Mouse (Mus musculus) liver, embryonic 15.5 days (tissue): ENCODE data around the gene Adam15. TPM values are rescaled to one million over a fixed set of nuclear protein-coding genes. Genes with fewer than 3 reads are reported as not detected.

ENCODE experiments used
- ATAC-seq: fragments of 200-750 bp; cut with Nextera tagmentation; 2 replicates; pipeline ENCODE4 v1.8.0; 2017; ENCODE audit warnings: moderate number of reproducible peaks, mild to moderate bottlenecking, moderate library complexity; ENCODE audit not compliant: insufficient read depth
- H3K27ac ChIP-seq: fragments of 300-500 bp; sonication (generic); replicated peaks from 2 replicates; pipeline ENCODE4 v1.5.1; 2015; ENCODE audit warnings: mild to moderate bottlenecking, inconsistent platforms
- H3K27me3 ChIP-seq: fragments of 300-500 bp; sonication (generic); 2 replicates; pipeline ENCODE4 v1.6.1; 2015; ENCODE audit warnings: mild to moderate bottlenecking, inconsistent platforms
- H3K36me3 ChIP-seq: fragments of 300-500 bp; sonication (generic); replicated peaks from 2 replicates; pipeline ENCODE4 v1.6.1; 2015; ENCODE audit warnings: moderate library complexity, mild to moderate bottlenecking, inconsistent platforms
- H3K4me1 ChIP-seq: fragments of 300-500 bp; sonication (generic); replicated peaks from 2 replicates; pipeline ENCODE4 v1.6.1; 2015; ENCODE audit warnings: inconsistent platforms
- H3K4me2 ChIP-seq: fragments of 300-500 bp; sonication (generic); 2 replicates; pipeline ENCODE4 v1.6.1; 2015; ENCODE audit warnings: moderate library complexity, mild to moderate bottlenecking, inconsistent platforms
- H3K4me3 ChIP-seq: fragments of 300-500 bp; sonication (generic); replicated peaks from 2 replicates; pipeline ENCODE4 v1.5.1; 2015; ENCODE audit warnings: mild to moderate bottlenecking, inconsistent platforms
- H3K9ac ChIP-seq: fragments of 300-500 bp; sonication (generic); 2 replicates; pipeline ENCODE4 v1.6.1; 2015; ENCODE audit warnings: moderate library complexity, mild to moderate bottlenecking, inconsistent platforms
- H3K9me3 ChIP-seq: fragments of 300-500 bp; sonication (generic); replicated peaks from 2 replicates; pipeline ENCODE4 v1.6.1; 2016; ENCODE audit warnings: inconsistent platforms
- WGBS: fragments of 180-500 bp; shearing (Covaris S2); methylation state at CpG from one replicate; pipeline ENCODE4 v1.1.7; 2015; ENCODE audit warnings: mixed read lengths; ENCODE audit not compliant: insufficient replicate concordance; 5-methylcytosine and 5-hydroxymethylcytosine counted together
- polyA plus RNA-seq: library from polyadenylated mRNA; unstranded; fragments of >200 nt; fragmentation: Nextera tagmentation; extraction: Ambion mirVana; gene quantifications from 2 replicates; pipeline ENCODE4 v1.2.1, GENCODE M21; 2015

The Adam15 gene
- polyA plus RNA-seq, 1 experiment from 2014 or later, result 8.8 TPM

GRCm38 (mm10) chr3:89365486-89366414 lies 16.0 kb upstream of the Adam15 start:
- H3K36me3 ChIP-seq, result no peaks in the 10 kb centered on the region
- H3K9me3 ChIP-seq, result no peaks in the 10 kb centered on the region
- no peaks in the 10 kb centered on the region for H3K4me1 ChIP-seq
- H3K4me2 ChIP-seq, result no peak overlapping the region
- WGBS, result 58% methylated on average over 20 of the region's 20 CpGs
- peaks cover 5% of the 10 kb centered on the region for H3K27me3 ChIP-seq
- ATAC-seq, result no peak
- H3K27ac ChIP-seq, result no peak overlapping the region
- no peak overlapping the region for H3K9ac ChIP-seq
- no peak overlapping the region for H3K4me3 ChIP-seq

DNA sequence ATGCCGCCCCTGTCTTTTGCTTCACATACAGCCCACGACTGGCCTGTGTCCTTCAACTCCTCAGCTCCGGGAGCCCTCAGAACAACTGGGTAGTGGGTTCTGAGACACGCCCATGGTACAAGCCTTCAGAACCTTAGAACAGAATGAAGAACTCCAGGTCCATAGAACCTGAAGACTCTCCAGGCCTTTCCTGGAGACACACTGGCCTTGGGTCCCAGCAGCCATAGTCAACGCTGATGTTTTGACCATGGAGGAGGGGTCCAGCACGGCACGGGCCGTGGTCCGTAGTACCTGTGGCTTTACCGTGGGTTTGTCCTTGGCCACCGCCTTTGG lies 15.3 kb upstream of the Adam15 start, which contains the start of gene Dcst1:
Gene Dcst1, minus strand, starts transcription at position 101 of the 333 bp plus-strand sequence.
- H3K27me3 ChIP-seq, result peaks cover 5% of the 10 kb centered on the region
- no peak within 1 kb of the TSS for H3K4me3 ChIP-seq
- WGBS, result 77% methylated on average over 11 of the region's 11 CpGs
- no peaks in the 10 kb centered on the region for H3K9me3 ChIP-seq
- H3K36me3 ChIP-seq, result no peaks in the 10 kb centered on the region
- no peak for ATAC-seq
- H3K27ac ChIP-seq, result no peak within 1 kb of the TSS
- H3K4me1 ChIP-seq, result no peaks in the 10 kb centered on the region
- no peak within 1 kb of the TSS for H3K9ac ChIP-seq
- no peak within 1 kb of the TSS for H3K4me2 ChIP-seq

DNA sequence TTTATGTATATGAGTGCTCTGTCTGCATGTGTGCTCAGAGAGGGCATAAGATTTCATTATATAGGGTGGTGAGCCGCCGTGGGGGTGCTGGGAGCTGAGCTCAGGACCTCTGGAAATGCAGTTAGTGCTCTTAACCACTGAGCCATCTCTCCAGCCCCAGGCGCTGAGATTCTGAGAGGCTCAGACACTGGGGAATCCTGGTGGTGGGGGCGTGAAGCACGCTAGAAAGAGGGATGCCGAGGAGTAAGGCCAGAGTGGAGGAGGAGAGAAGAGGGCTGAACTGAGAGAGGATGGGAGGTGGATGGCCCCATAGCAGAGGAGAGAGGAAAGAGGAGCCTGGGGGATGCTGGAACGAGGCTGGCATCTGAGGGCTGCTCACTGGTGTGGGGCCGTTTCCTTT lies 14.8 kb upstream of the Adam15 start:
- Histone ChIP-seq H3K4me2 (no peak overlapping the region), H3K27me3 (peaks cover 5% of the 10 kb centered on the region), H3K27ac (no peak overlapping the region), H3K9me3 (no peaks in the 10 kb centered on the region), H3K4me1 (no peaks in the 10 kb centered on the region), H3K9ac (no peak overlapping the region), H3K4me3 (no peak overlapping the region), H3K36me3 (no peaks in the 10 kb centered on the region)
- ATAC-seq, result no peak
- 67% methylated on average over 8 of the region's 8 CpGs for WGBS

- no peaks in the 10 kb centered on the region for H3K36me3 ChIP-seq
- H3K4me1 ChIP-seq, result no peaks in the 10 kb centered on the region
- H3K27me3 ChIP-seq, result peaks cover 2% of the 10 kb centered on the region
- 69% methylated on average over 7 of the region's 7 CpGs for WGBS
- no peak within 1 kb of the TSS for H3K4me2 ChIP-seq
- no peak for ATAC-seq
- no peaks in the 10 kb centered on the region for H3K9me3 ChIP-seq
- H3K4me3 ChIP-seq, result no peak within 1 kb of the TSS
- H3K9ac ChIP-seq, result no peak within 1 kb of the TSS
- H3K27ac ChIP-seq, result no peak within 1 kb of the TSS
Measured at GRCm38 (mm10) chr3:89361675-89362074, 11.9 kb upstream of the Adam15 start, which contains the start of gene Dcst2. Gene Dcst2 (plus strand): TSS chr3:89361975.

- Histone ChIP-seq H3K36me3 (no peaks in the 10 kb centered on the region), H3K4me3 (no peak overlapping the region), H3K4me1 (no peaks in the 10 kb centered on the region), H3K9ac (no peak overlapping the region), H3K27ac (no peak overlapping the region), H3K9me3 (no peaks in the 10 kb centered on the region), H3K4me2 (no peak overlapping the region), H3K27me3 (peaks cover 6% of the 10 kb centered on the region)
- WGBS, result 22% methylated on average over 3 of the region's 3 CpGs
- no peak for ATAC-seq
Measured at GRCm38 (mm10) chr3:89360237-89360636, 10.4 kb upstream of the Adam15 start.

DNA sequence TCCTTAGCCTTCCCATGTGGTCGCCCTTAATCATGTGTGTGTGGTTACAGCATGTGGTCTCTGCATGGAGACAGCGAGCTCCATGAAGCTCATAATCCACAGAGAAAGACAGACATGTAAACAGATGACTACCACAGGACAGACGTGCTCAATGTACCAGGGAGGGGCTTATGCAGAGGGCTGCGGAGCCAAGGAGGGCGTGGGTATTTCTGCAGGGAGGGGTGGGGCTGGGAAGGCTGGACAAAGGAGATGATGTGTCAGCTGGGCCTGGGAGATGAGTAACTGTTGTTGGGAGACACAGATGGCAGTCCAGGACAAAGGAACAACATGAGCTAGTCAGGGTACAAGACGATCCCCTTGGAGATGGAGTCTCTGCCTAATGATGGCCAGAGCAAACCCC lies 9.8 kb upstream of the Adam15 start:
- no peak overlapping the region for H3K27ac ChIP-seq
- ATAC-seq, result no peak
- H3K9ac ChIP-seq, result no peak overlapping the region
- H3K27me3 ChIP-seq, result peaks cover 6% of the 10 kb centered on the region
- WGBS, result 51% methylated on average over 6 of the region's 6 CpGs
- H3K4me3 ChIP-seq, result no peak overlapping the region
- no peaks in the 10 kb centered on the region; the same call in 1 of the 2 replicates for H3K4me1 ChIP-seq
- no peaks in the 10 kb centered on the region for H3K36me3 ChIP-seq
- H3K9me3 ChIP-seq, result no peaks in the 10 kb centered on the region
- no peak overlapping the region for H3K4me2 ChIP-seq

DNA sequence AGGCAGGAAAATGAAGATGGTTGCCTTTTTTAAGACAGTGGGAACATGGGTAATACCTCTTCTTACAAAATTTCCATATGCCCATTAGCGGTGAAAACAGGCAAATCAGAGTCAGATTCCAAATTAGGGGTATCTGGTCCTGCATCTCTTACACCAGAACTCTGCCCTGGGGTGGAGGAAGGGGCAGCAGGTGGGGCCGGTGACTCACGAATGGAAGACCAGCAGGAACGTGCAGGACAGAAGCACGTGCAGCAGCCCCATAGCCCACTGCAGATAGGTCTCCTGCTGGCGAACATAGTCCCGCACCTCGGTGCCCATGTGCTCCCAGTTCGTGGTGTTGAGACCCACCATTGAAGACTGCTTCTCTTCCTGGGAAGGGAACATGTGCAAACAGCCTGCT lies 6.2 kb upstream of the Adam15 start:
- no peak overlapping the region for H3K4me3 ChIP-seq
- ATAC-seq, result no peak
- no peaks in the 10 kb centered on the region for H3K9me3 ChIP-seq
- H3K9ac ChIP-seq, result no peak overlapping the region
- no peak overlapping the region for H3K27ac ChIP-seq
- H3K4me1 ChIP-seq, result peaks cover 5% of the 10 kb centered on the region; the same call in 1 of the 2 replicates
- H3K4me2 ChIP-seq, result no peak overlapping the region
- WGBS, result 57% methylated on average over 9 of the region's 9 CpGs
- H3K27me3 ChIP-seq, result peaks cover 36% of the 10 kb centered on the region
- H3K36me3 ChIP-seq, result no peaks in the 10 kb centered on the region

DNA sequence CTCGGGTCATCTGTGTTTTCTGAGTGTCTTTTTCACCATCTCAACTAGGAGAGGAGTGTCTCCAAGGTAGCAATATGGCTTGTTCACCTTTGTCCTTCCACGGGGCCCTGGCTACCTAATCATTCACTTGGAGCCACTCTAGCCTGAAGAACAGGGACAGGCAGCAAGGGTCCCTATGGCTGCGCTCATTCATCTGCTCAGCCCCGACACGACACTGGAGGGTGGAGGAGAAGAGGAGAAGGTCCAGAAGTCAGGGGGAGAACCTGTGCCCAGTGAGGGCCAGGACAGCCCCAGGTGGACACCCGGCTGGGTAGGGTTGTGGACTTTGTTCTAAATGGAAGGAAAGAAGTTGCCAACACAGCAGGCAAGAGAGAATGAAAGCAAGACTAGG lies 5.7 kb upstream of the Adam15 start:
- Histone ChIP-seq H3K27me3 (peaks cover 40% of the 10 kb centered on the region), H3K9me3 (no peaks in the 10 kb centered on the region), H3K27ac (no peak overlapping the region), H3K4me3 (no peak overlapping the region), H3K36me3 (no peaks in the 10 kb centered on the region), H3K9ac (no peak overlapping the region), H3K4me1 (peaks cover 5% of the 10 kb centered on the region; the same call in 1 of the 2 replicates), H3K4me2 (no peak overlapping the region)
- 52% methylated on average over 6 of the region's 6 CpGs for WGBS
- ATAC-seq, result no peak

GRCm38 (mm10) chr3:89354816-89355511 lies 5.2 kb upstream of the Adam15 start:
- no peak overlapping the region for H3K4me2 ChIP-seq
- ATAC-seq, result no peak
- H3K36me3 ChIP-seq, result no peaks in the 10 kb centered on the region
- H3K4me3 ChIP-seq, result no peak overlapping the region
- H3K9me3 ChIP-seq, result no peaks in the 10 kb centered on the region
- 14% methylated on average over 5 of the region's 5 CpGs for WGBS
- H3K27me3 ChIP-seq, result peaks cover 46% of the 10 kb centered on the region
- peaks cover 11% of the 10 kb centered on the region for H3K4me1 ChIP-seq
- no peak overlapping the region for H3K27ac ChIP-seq
- no peak overlapping the region for H3K9ac ChIP-seq

DNA sequence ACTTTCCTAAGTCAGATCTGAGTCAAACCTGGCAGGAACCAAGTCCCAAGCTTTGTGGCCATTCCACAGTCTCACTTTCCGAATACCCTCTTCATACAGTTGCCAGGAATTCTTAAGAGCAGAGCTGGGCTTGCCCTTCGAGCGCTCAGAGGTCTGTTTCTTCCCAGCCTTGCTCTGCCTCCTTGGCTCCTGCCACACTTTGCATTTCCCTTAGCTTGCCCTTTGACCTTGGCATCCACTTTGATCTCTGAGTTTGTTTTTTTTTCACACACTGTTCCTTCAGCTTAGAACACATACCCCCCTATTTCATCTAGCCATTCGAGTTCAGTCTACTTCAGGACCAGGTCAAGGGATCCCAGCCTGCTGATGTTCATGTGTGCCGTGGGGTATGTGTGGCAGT lies 1.5 kb upstream of the Adam15 start:
- Histone ChIP-seq H3K27ac (no peak overlapping the region), H3K9ac (no peak overlapping the region), H3K9me3 (no peaks in the 10 kb centered on the region), H3K27me3 (peaks cover 80% of the 10 kb centered on the region), H3K36me3 (no peaks in the 10 kb centered on the region), H3K4me2 (no peak overlapping the region), H3K4me1 (peaks cover 26% of the 10 kb centered on the region), H3K4me3 (no peak overlapping the region)
- WGBS, result 60% methylated on average over 5 of the region's 5 CpGs
- ATAC-seq, result no peak
